Mouse (Mus musculus) spleen, adult 2 months (tissue): ENCODE results near the gene Chid1. TPM values are rescaled to one million over a fixed set of nuclear protein-coding genes. Genes with fewer than 3 reads are reported as not detected.

Source experiments
- DNase-seq, 2 experiments: peaks; one replicate each; pipeline versions ENCODE4 v3.0.0 to v3.0.0-alpha.2; 2012 to 2021; ENCODE audit warnings: low spot score in 2 of 2, low read depth in 1 of 2
- H3K27ac ChIP-seq: fragments of 200-500 bp; 2 replicates; pipeline ENCODE4 v1.5.1; 2012; ENCODE audit warnings: low read length, inconsistent platforms; ENCODE audit not compliant: insufficient read depth
- H3K27me3 ChIP-seq: fragments of 200-500 bp; 2 replicates; pipeline ENCODE4 v1.6.1; 2012; ENCODE audit warnings: mild to moderate bottlenecking, moderate library complexity, low read length, inconsistent platforms; ENCODE audit not compliant: control insufficient read depth, insufficient read depth
- H3K36me3 ChIP-seq: fragments of 200-500 bp; 2 replicates; pipeline ENCODE4 v1.6.1; 2012; ENCODE audit warnings: mild to moderate bottlenecking, low read length, inconsistent platforms; ENCODE audit not compliant: control insufficient read depth, insufficient read depth
- H3K4me1 ChIP-seq: fragments of 200-500 bp; 2 replicates; pipeline ENCODE4 v1.6.1; 2011; ENCODE audit warnings: inconsistent platforms; ENCODE audit not compliant: control insufficient read depth, insufficient read depth, insufficient read length
- H3K4me3 ChIP-seq: fragments of 200-500 bp; 2 replicates; pipeline ENCODE4 v1.5.1; 2011; ENCODE audit warnings: mild to moderate bottlenecking, inconsistent platforms; ENCODE audit not compliant: insufficient read depth, insufficient read length; ENCODE audit errors: extremely low read depth
- CTCF ChIP-seq: fragments of 200-500 bp; IDR thresholded peaks from 2 replicates; pipeline ENCODE4 v1.5.1; 2011; ENCODE audit warnings: mild to moderate bottlenecking, inconsistent platforms; ENCODE audit not compliant: insufficient read depth, insufficient read length, insufficient replicate concordance; ENCODE audit errors: extremely low read depth
- POLR2A ChIP-seq: fragments of 200-500 bp; IDR thresholded peaks from 2 replicates; pipeline ENCODE4 v1.6.1; 2011; ENCODE audit warnings: low read depth, low read length, inconsistent platforms
- WGBS: fragments of 180-500 bp; shearing (Covaris S2); methylation state at CpG from one replicate; pipeline ENCODE4 v1.1.7; 2018; 5-methylcytosine and 5-hydroxymethylcytosine counted together
- polyA plus RNA-seq: library from polyadenylated mRNA; depleted of rRNA; stranded (reverse); fragments of >200 nt; gene quantifications from 2 replicates; pipeline ENCODE4 v1.2.3, GENCODE M21; 2012

Chid1 gene
- polyA plus RNA-seq, 1 experiment, result 13.8 TPM

DNA sequence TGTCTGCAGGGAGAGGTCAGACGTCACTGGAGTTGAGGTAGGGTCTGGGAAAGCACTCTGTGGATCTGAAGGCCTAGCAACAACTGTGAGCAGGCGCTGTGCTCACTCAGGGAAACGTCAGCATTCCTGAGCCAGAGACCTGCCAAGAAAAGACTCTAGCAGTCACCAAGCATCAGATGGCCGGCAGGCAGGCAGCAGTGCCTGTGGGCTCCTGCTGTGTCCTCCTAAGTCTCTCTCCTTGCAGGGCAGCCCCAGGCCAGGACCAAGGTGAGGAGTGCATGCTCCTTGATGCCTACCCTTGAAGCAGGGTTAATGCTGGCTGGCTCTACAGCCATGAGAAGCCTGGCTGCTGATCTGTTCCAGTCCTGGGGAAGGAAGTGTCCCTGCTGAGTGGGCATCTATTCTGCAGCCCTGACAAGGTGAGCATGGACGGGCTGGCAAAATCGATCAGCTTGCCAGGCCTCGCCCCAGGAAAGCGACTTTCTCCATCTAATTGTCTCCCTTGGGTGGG is 28.9 kb downstream of the Chid1 start:
- no peaks in the 10 kb centered on the region for H3K4me1 ChIP-seq
- no peaks in the 10 kb centered on the region for H3K27me3 ChIP-seq
- TF ChIP-seq CTCF, result no peak
- TF ChIP-seq POLR2A, result no peak
- 91% methylated on average over 8 of the region's 8 CpGs for WGBS
- H3K27ac ChIP-seq, result no peak overlapping the region
- H3K4me3 ChIP-seq, result no peak overlapping the region
- DNase-seq, result no peak
- peaks cover 1% of the 10 kb centered on the region; the same call in 1 of the 2 replicates for H3K36me3 ChIP-seq

DNA sequence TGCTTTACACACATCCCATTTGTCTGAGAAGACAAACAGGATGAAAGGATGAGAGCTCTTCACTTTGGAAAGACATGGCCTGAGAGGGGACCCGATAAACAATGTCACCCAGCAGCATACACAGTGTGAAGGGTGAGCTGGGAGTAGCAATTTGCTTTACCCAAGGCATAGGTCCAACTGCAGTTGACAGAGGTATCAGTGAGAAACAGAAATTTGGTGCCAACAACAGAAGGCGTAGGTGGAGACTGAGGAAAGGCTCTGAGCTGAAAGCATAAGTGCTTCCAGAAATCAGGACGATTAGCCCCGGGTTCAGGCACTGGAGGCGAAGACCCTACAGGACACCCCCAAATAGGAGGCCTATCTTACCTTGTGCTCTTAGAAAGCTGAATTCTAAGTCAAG is 29.5 kb downstream of the Chid1 start:
- H3K36me3 ChIP-seq, result peaks cover 1% of the 10 kb centered on the region; the same call in 1 of the 2 replicates
- no peak for TF ChIP-seq CTCF
- no peak for TF ChIP-seq POLR2A
- WGBS, result 95% methylated on average over 5 of the region's 5 CpGs
- DNase-seq, result no peak
- no peaks in the 10 kb centered on the region for H3K27me3 ChIP-seq
- no peak overlapping the region for H3K4me3 ChIP-seq
- H3K4me1 ChIP-seq, result no peaks in the 10 kb centered on the region
- H3K27ac ChIP-seq, result no peak overlapping the region

DNA sequence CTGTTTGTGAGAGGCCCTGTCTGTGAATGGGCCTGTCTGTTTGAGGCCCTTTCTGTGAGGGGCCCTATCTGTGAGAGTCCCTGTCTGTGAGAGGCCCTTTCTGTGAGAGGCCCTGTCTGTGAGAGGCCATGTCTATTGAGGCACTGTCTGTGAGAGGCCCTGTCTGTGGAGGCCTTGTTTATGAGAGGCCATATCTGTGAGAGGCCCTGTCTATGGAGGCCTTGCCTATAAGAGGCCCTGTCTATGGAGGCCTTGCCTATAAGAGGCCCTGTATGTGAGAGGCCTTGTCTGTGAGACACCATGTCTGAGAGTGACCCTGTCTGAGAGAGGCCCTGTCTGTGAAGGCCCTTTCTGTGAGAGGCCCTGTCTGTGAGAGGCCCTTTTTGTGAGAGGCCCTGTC is 31.5 kb downstream of the Chid1 start:
- no peak overlapping the region for H3K27ac ChIP-seq

DNA sequence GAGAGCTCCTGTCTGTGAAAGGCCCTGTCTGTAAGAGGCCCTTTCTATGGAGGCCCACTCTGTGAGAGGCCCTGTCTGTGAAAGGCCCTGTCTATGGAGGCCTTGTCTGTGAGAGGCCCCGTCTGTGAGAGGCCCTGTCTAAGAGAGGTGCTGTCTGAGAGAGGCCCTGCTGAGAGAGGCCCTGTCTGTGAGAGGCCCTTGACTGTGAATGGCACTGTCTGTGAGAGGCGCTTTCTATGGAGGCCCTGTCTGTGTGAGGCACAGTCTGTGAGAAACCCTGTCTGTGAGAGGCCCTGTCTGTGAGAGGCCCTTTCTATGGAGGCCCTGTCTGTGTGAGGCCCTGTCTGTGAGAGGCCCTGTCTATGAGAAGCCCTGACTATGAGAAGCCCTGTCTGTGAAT is 33.4 kb downstream of the Chid1 start:
- Histone ChIP-seq H3K36me3 (no peaks in the 10 kb centered on the region), H3K4me1 (no peaks in the 10 kb centered on the region), H3K27ac (no peak overlapping the region), H3K4me3 (no peak overlapping the region), H3K27me3 (no peaks in the 10 kb centered on the region)
- 98% methylated on average over 2 of the region's 2 CpGs for WGBS
- no peak for DNase-seq
- TF ChIP-seq CTCF (no peak), POLR2A (no peak)

More for the DNA sequence above, 31.5 kb downstream of the Chid1 start:
- DNase-seq, result no peak
- H3K4me3 ChIP-seq, result no peak overlapping the region
- H3K27me3 ChIP-seq, result no peaks in the 10 kb centered on the region
- no peaks in the 10 kb centered on the region for H3K4me1 ChIP-seq
- H3K36me3 ChIP-seq, result 0 out of 2 replicates have a peak, but pooled peaks cover 1% of the 10 kb centered on the region
- TF ChIP-seq CTCF, result no peak
- no peak for TF ChIP-seq POLR2A

DNA sequence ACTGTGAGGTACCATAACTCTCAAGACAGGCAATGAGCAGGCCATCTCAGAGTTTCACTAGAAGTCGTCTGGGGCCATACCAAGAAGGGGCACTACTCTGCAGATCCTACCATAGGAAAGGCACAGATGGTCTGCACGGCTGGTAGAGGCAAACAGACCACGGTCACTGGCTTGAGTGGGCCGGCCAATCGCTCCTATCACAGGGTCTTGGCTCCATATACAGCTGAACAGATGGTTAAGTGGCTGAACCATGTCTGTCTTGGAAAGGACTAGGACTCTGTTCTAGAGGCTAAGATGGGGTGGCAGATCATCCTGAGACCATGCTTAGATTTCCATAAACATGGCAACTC is 37.1 kb downstream of the Chid1 start:
- Histone ChIP-seq H3K4me3 (no peak overlapping the region), H3K36me3 (peaks cover 2% of the 10 kb centered on the region; the same call in 1 of the 2 replicates), H3K4me1 (no peaks in the 10 kb centered on the region), H3K27ac (no peak overlapping the region), H3K27me3 (no peaks in the 10 kb centered on the region)
- no peak for DNase-seq
- WGBS, result 97% methylated on average over 5 of the region's 5 CpGs
- no peak for TF ChIP-seq CTCF
- no peak for TF ChIP-seq POLR2A

DNA sequence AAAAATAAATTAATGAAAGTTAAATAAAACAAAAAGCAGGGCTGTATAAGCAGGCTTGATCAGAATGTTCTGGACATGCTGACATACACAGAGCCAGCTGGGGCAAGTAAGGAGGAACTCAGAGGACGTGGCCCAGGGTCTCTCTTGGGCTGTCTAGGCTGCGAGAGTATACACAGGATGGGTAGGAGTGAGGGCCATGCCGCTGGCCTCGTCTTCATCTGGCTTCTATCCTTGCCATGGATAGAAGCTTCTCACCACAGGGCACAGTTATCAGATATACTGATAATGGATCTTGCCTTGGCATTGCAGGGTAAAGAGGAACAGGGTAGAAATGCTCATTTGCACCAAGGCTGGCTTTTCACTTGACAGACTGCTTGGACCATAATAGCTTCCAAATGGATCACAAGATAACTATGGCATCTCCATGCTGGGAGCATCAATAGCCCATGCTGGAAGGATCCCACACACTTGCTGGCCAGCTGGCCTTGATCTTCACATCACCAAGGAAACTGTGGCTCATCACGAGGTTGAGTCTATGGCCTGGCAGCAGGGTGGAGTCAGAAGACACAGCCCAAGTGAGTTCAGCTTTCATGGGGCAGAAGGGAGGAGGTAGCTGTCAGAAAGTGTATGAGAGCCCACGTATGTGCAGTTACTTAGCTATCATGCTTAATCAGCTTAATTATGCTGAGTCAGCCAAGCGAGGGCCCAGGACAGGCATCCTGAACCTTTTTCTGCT is 37.7 kb downstream of the Chid1 start:
- Histone ChIP-seq H3K27me3 (no peaks in the 10 kb centered on the region), H3K36me3 (peaks cover 2% of the 10 kb centered on the region; the same call in 1 of the 2 replicates), H3K4me1 (no peaks in the 10 kb centered on the region), H3K4me3 (no peak overlapping the region), H3K27ac (no peak overlapping the region)
- TF ChIP-seq CTCF (no peak), POLR2A (no peak)
- no peak for DNase-seq
- WGBS, result 92% methylated on average over 7 of the region's 7 CpGs

DNA sequence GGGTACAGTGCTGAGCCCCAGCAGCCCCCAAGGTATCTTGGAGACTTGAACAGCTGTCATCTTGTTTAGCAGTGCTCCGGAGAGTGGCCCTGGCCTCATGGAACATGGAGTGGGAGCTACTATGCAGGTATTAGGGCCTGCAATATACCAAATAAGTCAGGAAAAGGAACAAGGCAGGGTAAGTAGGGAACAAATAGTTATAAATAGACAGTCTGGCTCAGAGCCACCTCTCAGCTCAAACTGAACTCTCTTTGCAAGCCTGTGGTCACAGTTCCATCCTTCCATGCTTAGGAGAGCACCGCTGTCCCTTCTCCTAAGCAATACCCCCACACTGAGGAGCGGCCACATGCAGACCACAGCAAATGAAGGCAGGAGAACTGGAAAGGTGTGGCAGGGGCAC is 42.1 kb downstream of the Chid1 start:
- 84% methylated on average over 3 of the region's 3 CpGs for WGBS
- no peaks in the 10 kb centered on the region for H3K27me3 ChIP-seq
- TF ChIP-seq POLR2A (no peak), CTCF (no peak)

More for the DNA sequence above, 42.1 kb downstream of the Chid1 start:
- H3K4me3 ChIP-seq, result no peak overlapping the region
- H3K4me1 ChIP-seq, result no peaks in the 10 kb centered on the region
- DNase-seq, result no peak
- peaks cover 4% of the 10 kb centered on the region; the same call in 1 of the 2 replicates for H3K36me3 ChIP-seq
- H3K27ac ChIP-seq, result no peak overlapping the region
